Mouse (Mus musculus): ENCODE measurements at regions not wholly inside any gene's neighbourhood (a gene's known extent, or its start where the extent isn't known, plus 50 kb on each side); places are given as distances from the start of the nearest gene placed in this dataset.

- Histone ChIP-seq H3K4me1 (ENCODE audit: control insufficient read depth, insufficient read depth, insufficient read length, low read length) (no peaks in the 10 kb centered on the region), H3K4me3 (ENCODE audit: insufficient read depth, low read depth, low read length) (no peak overlapping the region), H3K27ac (replicated peaks; ENCODE audit: low read depth, low read length) (no peak overlapping the region)
These were observed 130.1 kb upstream of the Nr2f2 start for GRCm38 (mm10) chr7:70496541-70497154.

- no peaks in the 10 kb centered on the region for H3K4me1 ChIP-seq (ENCODE audit: control insufficient read depth, insufficient read depth, insufficient read length, low read length)
- no peak overlapping the region for H3K27ac ChIP-seq (replicated peaks; ENCODE audit: low read depth, low read length)
- H3K4me3 ChIP-seq (ENCODE audit: insufficient read depth, low read depth, low read length): no peak overlapping the region
These were observed 117.7 kb upstream of the Nr2f2 start for GRCm38 (mm10) chr7:70484201-70484600.

GRCm38 (mm10) chr7:70483536-70483935 is 117.0 kb upstream of the Nr2f2 start:
- Histone ChIP-seq H3K4me3 (ENCODE audit: insufficient read depth, low read depth, low read length) (no peak overlapping the region), H3K27ac (replicated peaks; ENCODE audit: low read depth, low read length) (no peak overlapping the region), H3K4me1 (ENCODE audit: control insufficient read depth, insufficient read depth, insufficient read length, low read length) (no peaks in the 10 kb centered on the region)

GRCm38 (mm10) chr7:70481880-70482279 is 115.3 kb upstream of the Nr2f2 start:
- no peak overlapping the region for H3K27ac ChIP-seq (replicated peaks; ENCODE audit: low read depth, low read length)
- no peaks in the 10 kb centered on the region for H3K4me1 ChIP-seq (ENCODE audit: control insufficient read depth, insufficient read depth, insufficient read length, low read length)
- H3K4me3 ChIP-seq (ENCODE audit: insufficient read depth, low read depth, low read length): no peak overlapping the region

GRCm38 (mm10) chr7:70472786-70473185 is 106.3 kb upstream of the Nr2f2 start:
- H3K27ac ChIP-seq (replicated peaks; ENCODE audit: low read depth, low read length): no peak overlapping the region
- H3K4me1 ChIP-seq (ENCODE audit: control insufficient read depth, insufficient read depth, insufficient read length, low read length): no peaks in the 10 kb centered on the region
- no peak overlapping the region for H3K4me3 ChIP-seq (ENCODE audit: insufficient read depth, low read depth, low read length)

- Histone ChIP-seq H3K27ac (replicated peaks; ENCODE audit: low read depth, low read length) (no peak overlapping the region), H3K4me1 (ENCODE audit: control insufficient read depth, insufficient read depth, insufficient read length, low read length) (no peaks in the 10 kb centered on the region), H3K4me3 (ENCODE audit: insufficient read depth, low read depth, low read length) (no peak overlapping the region)
These were observed 104.0 kb upstream of the Nr2f2 start for GRCm38 (mm10) chr7:70470557-70470956.

- Histone ChIP-seq H3K27ac (replicated peaks; ENCODE audit: low read depth, low read length) (no peak overlapping the region), H3K4me1 (ENCODE audit: control insufficient read depth, insufficient read depth, insufficient read length, low read length) (no peaks in the 10 kb centered on the region), H3K4me3 (ENCODE audit: insufficient read depth, low read depth, low read length) (no peak overlapping the region)
These were observed 95.6 kb upstream of the Nr2f2 start for GRCm38 (mm10) chr7:70462131-70462530.

GRCm38 (mm10) chr7:70454525-70454924 is 88.0 kb upstream of the Nr2f2 start:
- Histone ChIP-seq H3K27ac (replicated peaks; ENCODE audit: low read depth, low read length) (no peak overlapping the region), H3K4me1 (ENCODE audit: control insufficient read depth, insufficient read depth, insufficient read length, low read length) (no peaks in the 10 kb centered on the region), H3K4me3 (ENCODE audit: insufficient read depth, low read depth, low read length) (no peak overlapping the region)

- H3K27ac ChIP-seq (replicated peaks; ENCODE audit: low read depth, low read length): no peak overlapping the region
- no peaks in the 10 kb centered on the region for H3K4me1 ChIP-seq (ENCODE audit: control insufficient read depth, insufficient read depth, insufficient read length, low read length)
- H3K4me3 ChIP-seq (ENCODE audit: insufficient read depth, low read depth, low read length): no peak overlapping the region
These were observed 86.3 kb upstream of the Nr2f2 start for GRCm38 (mm10) chr7:70452816-70453215.

- Histone ChIP-seq H3K4me1 (ENCODE audit: control insufficient read depth, insufficient read depth, insufficient read length, low read length) (no peaks in the 10 kb centered on the region), H3K27ac (replicated peaks; ENCODE audit: low read depth, low read length) (no peak overlapping the region)
These were observed 72.4 kb upstream of the Nr2f2 start for GRCm38 (mm10) chr7:70438908-70439307.

GRCm38 (mm10) chr7:70433838-70434237 is 67.3 kb upstream of the Nr2f2 start:
- Histone ChIP-seq H3K27ac (replicated peaks; ENCODE audit: low read depth, low read length) (no peak overlapping the region), H3K4me1 (ENCODE audit: control insufficient read depth, insufficient read depth, insufficient read length, low read length) (no peaks in the 10 kb centered on the region), H3K4me3 (ENCODE audit: insufficient read depth, low read depth, low read length) (no peak overlapping the region)

More at GRCm38 (mm10) chr7:70438908-70439307, 72.4 kb upstream of the Nr2f2 start:
- H3K4me3 ChIP-seq (ENCODE audit: insufficient read depth, low read depth, low read length): no peak overlapping the region

GRCm38 (mm10) chr7:70433358-70433757 is 66.8 kb upstream of the Nr2f2 start:
- Histone ChIP-seq H3K27ac (replicated peaks; ENCODE audit: low read depth, low read length) (no peak overlapping the region), H3K4me1 (ENCODE audit: control insufficient read depth, insufficient read depth, insufficient read length, low read length) (no peaks in the 10 kb centered on the region), H3K4me3 (ENCODE audit: insufficient read depth, low read depth, low read length) (no peak overlapping the region)

GRCm38 (mm10) chr7:70431712-70432111 is 65.2 kb upstream of the Nr2f2 start:
- Histone ChIP-seq H3K27ac (replicated peaks; ENCODE audit: low read depth, low read length) (no peak overlapping the region), H3K4me3 (ENCODE audit: insufficient read depth, low read depth, low read length) (no peak overlapping the region), H3K4me1 (ENCODE audit: control insufficient read depth, insufficient read depth, insufficient read length, low read length) (no peaks in the 10 kb centered on the region)

- no peak overlapping the region for H3K4me3 ChIP-seq (ENCODE audit: insufficient read depth, low read depth, low read length)
- no peaks in the 10 kb centered on the region for H3K4me1 ChIP-seq (ENCODE audit: control insufficient read depth, insufficient read depth, insufficient read length, low read length)
- no peak overlapping the region for H3K27ac ChIP-seq (replicated peaks; ENCODE audit: low read depth, low read length)
These were observed 62.8 kb upstream of the Nr2f2 start for GRCm38 (mm10) chr7:70429326-70429725.

GRCm38 (mm10) chr7:70424231-70424620 is 57.7 kb upstream of the Nr2f2 start:
- Histone ChIP-seq H3K27ac (replicated peaks; ENCODE audit: low read depth, low read length) (no peak overlapping the region), H3K4me3 (ENCODE audit: insufficient read depth, low read depth, low read length) (no peak overlapping the region), H3K4me1 (ENCODE audit: control insufficient read depth, insufficient read depth, insufficient read length, low read length) (no peaks in the 10 kb centered on the region)

- Histone ChIP-seq H3K27ac (replicated peaks; ENCODE audit: low read depth, low read length) (no peak overlapping the region), H3K4me1 (ENCODE audit: control insufficient read depth, insufficient read depth, insufficient read length, low read length) (no peaks in the 10 kb centered on the region)
These were observed 57.1 kb upstream of the Nr2f2 start for GRCm38 (mm10) chr7:70423524-70424230.

More at GRCm38 (mm10) chr7:70423524-70424230, 57.1 kb upstream of the Nr2f2 start:
- H3K4me3 ChIP-seq (ENCODE audit: insufficient read depth, low read depth, low read length): no peak overlapping the region
